Mouse (Mus musculus) limb, embryonic 11.5 days (tissue): ENCODE results near the gene Med9. TPM values are rescaled to one million over a fixed set of nuclear protein-coding genes. Genes with fewer than 3 reads are reported as not detected.

Experiments used
- ATAC-seq: fragments of 200-750 bp; cut with Nextera tagmentation; 2 replicates; pipeline ENCODE4 v1.8.0; 2017; ENCODE audit warnings: low read depth; ENCODE audit not compliant: insufficient number of reproducible peaks, low FRiP score, low TSS enrichment
- DNase-seq: peaks from one replicate; pipeline ENCODE4 v3.0.0-alpha.2; 2015; ENCODE audit warnings: low spot score
- H3K27ac ChIP-seq: fragments of 300-500 bp; sonication (generic); replicated peaks from 2 replicates; pipeline ENCODE4 v1.5.1; 2014; ENCODE audit warnings: low read depth, mild to moderate bottlenecking, low read length
- H3K27me3 ChIP-seq: fragments of 300-500 bp; sonication (generic); 2 replicates; pipeline ENCODE4 v1.6.1; 2014; ENCODE audit warnings: mild to moderate bottlenecking, low read length, mixed read lengths; ENCODE audit not compliant: control insufficient read depth, insufficient read depth
- H3K36me3 ChIP-seq: fragments of 300-500 bp; sonication (generic); 2 replicates; pipeline ENCODE4 v1.6.1; 2014; ENCODE audit warnings: mild to moderate bottlenecking, low read length, moderate library complexity, mixed read lengths; ENCODE audit not compliant: control insufficient read depth, insufficient read depth
- H3K4me1 ChIP-seq: fragments of 300-500 bp; sonication (generic); 2 replicates; pipeline ENCODE4 v1.6.1; 2014; ENCODE audit warnings: low read length, mixed read lengths; ENCODE audit not compliant: control insufficient read depth, insufficient read depth
- H3K4me2 ChIP-seq: fragments of 300-500 bp; sonication (generic); 2 replicates; pipeline ENCODE4 v1.6.1; 2014; ENCODE audit warnings: low read depth, mild to moderate bottlenecking, moderate library complexity; ENCODE audit not compliant: severe bottlenecking
- H3K4me3 ChIP-seq: fragments of 300-500 bp; sonication (generic); 2 replicates; pipeline ENCODE4 v1.5.1; 2014; ENCODE audit warnings: low read depth, low read length
- H3K9ac ChIP-seq: fragments of 300-500 bp; sonication (generic); 2 replicates; pipeline ENCODE4 v1.6.1; 2014; ENCODE audit warnings: mild to moderate bottlenecking, low read length
- H3K9me3 ChIP-seq: fragments of 300-500 bp; sonication (generic); 2 replicates; pipeline ENCODE4 v1.6.1; 2016; ENCODE audit warnings: low read length; ENCODE audit not compliant: control insufficient read depth
- WGBS: fragments of 180-500 bp; shearing (Covaris S2); extraction: QIAGEN DNeasy Blood & Tissue Kit; methylation state at CpG from one replicate; pipeline ENCODE4 v1.1.7; 2014; 5-methylcytosine and 5-hydroxymethylcytosine counted together
- polyA plus RNA-seq: library from polyadenylated mRNA; unstranded; fragments of >200 nt; fragmentation: Nextera tagmentation; extraction: Ambion mirVana; gene quantifications from 2 replicates; pipeline ENCODE4 v1.2.1, GENCODE M21; 2014

The Med9 gene
- polyA plus RNA-seq, 1 experiment from 2014 or later, result 45.5 TPM

GRCm38 (mm10) chr11:59994318-59994717, 46.3 kb downstream of the Med9 start:
- 76% methylated on average over 9 of the region's 9 CpGs for WGBS
- no peaks in the 10 kb centered on the region for H3K9me3 ChIP-seq
- no peak overlapping the region for H3K4me3 ChIP-seq
- DNase-seq, result no peak
- no peaks in the 10 kb centered on the region for H3K27me3 ChIP-seq
- no peaks in the 10 kb centered on the region for H3K4me1 ChIP-seq
- no peak overlapping the region for H3K9ac ChIP-seq
- no peak overlapping the region for H3K4me2 ChIP-seq
- no peaks in the 10 kb centered on the region for H3K36me3 ChIP-seq
- ATAC-seq, result no peak
- no peak overlapping the region for H3K27ac ChIP-seq

DNA sequence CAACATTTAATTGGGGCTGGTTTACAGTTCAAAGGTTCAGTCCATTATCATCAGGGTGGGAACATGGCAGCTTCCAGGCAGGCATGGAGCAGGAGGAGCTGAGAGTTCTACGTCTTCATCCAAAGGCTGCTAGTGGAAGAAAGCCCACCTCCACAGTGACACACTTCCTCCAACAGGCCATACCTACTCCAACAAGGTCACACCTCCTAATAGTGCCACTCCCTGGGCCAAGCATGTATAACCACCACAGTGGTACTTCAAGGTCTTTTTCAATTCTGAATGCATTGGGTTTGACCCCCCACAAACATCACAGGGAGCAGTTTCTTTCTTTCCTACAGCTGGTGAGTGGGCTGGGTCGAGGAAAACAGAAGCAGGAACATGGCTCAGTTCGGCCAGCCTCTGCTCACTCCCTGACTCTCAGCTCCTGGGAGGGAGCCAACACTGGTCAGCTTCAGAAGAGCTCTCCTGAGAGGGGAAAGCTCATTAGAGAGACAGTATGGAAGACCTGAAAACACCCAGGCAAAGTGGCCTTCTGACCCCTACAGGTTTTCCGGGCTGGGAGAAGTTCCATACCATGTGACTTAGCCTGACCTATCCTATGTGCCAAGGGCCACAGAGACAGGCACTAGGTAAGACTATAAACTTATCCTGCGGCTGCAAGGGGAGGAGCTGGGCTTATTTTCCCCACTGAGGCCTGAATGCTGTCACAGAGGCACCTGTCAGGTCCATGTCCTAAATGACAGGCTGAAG, 53.4 kb downstream of the Med9 start:
- Histone ChIP-seq H3K36me3 (no peaks in the 10 kb centered on the region), H3K9ac (no peak overlapping the region), H3K9me3 (no peaks in the 10 kb centered on the region), H3K4me3 (no peak overlapping the region), H3K27me3 (no peaks in the 10 kb centered on the region), H3K27ac (no peak overlapping the region), H3K4me2 (no peak overlapping the region), H3K4me1 (no peaks in the 10 kb centered on the region)
- DNase-seq, result no peak
- 81% methylated on average over 5 of the region's 5 CpGs for WGBS
- no peak for ATAC-seq

DNA sequence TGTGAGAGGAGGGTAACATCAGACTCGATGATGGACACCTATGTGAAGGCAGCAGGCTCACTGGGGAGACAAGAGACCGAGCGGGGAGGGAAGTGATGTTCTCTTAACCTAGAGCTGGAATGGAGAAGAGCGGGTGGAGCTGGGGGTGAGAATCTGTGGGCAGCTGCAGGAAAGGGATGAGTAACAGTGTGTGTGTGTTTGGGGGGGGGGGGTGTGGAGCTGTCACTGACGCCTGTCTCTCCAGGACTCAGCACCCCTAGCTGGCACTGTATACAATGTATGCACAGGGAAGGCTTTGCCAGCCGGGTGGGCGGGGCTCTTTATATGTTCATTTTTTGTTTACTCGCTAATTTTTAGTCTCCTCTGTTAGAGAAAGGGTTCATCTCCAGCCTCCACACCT, 55.8 kb downstream of the Med9 start:
- no peak overlapping the region for H3K4me2 ChIP-seq
- no peak overlapping the region for H3K27ac ChIP-seq
- no peaks in the 10 kb centered on the region for H3K4me1 ChIP-seq
- no peak overlapping the region for H3K4me3 ChIP-seq
- ATAC-seq, result no peak
- H3K36me3 ChIP-seq, result no peaks in the 10 kb centered on the region
- no peaks in the 10 kb centered on the region for H3K27me3 ChIP-seq
- H3K9ac ChIP-seq, result no peak overlapping the region
- 88% methylated on average over 8 of the region's 8 CpGs for WGBS
- H3K9me3 ChIP-seq, result no peaks in the 10 kb centered on the region
- DNase-seq, result no peak

- no peak for DNase-seq
- ATAC-seq, result no peak
- no peaks in the 10 kb centered on the region for H3K27me3 ChIP-seq
- H3K36me3 ChIP-seq, result no peaks in the 10 kb centered on the region
- H3K4me3 ChIP-seq, result no peak overlapping the region
- H3K27ac ChIP-seq, result no peak overlapping the region
- H3K4me2 ChIP-seq, result no peak overlapping the region
- H3K9me3 ChIP-seq, result no peaks in the 10 kb centered on the region
- no peaks in the 10 kb centered on the region for H3K4me1 ChIP-seq
- H3K9ac ChIP-seq, result no peak overlapping the region
- 87% methylated on average over 6 of the region's 6 CpGs for WGBS
Measured at GRCm38 (mm10) chr11:60004716-60005115, 56.7 kb downstream of the Med9 start.

GRCm38 (mm10) chr11:60005866-60006265, 57.9 kb downstream of the Med9 start:
- ATAC-seq (no peak), DNase-seq (no peak)
- H3K36me3 ChIP-seq, result no peaks in the 10 kb centered on the region
- no peak overlapping the region for H3K9ac ChIP-seq
- H3K4me2 ChIP-seq, result no peak overlapping the region
- no peaks in the 10 kb centered on the region for H3K4me1 ChIP-seq
- no peaks in the 10 kb centered on the region for H3K27me3 ChIP-seq
- 76% methylated on average over 3 of the region's 3 CpGs for WGBS
- H3K27ac ChIP-seq, result no peak overlapping the region
- no peak overlapping the region for H3K4me3 ChIP-seq
- H3K9me3 ChIP-seq, result no peaks in the 10 kb centered on the region

DNA sequence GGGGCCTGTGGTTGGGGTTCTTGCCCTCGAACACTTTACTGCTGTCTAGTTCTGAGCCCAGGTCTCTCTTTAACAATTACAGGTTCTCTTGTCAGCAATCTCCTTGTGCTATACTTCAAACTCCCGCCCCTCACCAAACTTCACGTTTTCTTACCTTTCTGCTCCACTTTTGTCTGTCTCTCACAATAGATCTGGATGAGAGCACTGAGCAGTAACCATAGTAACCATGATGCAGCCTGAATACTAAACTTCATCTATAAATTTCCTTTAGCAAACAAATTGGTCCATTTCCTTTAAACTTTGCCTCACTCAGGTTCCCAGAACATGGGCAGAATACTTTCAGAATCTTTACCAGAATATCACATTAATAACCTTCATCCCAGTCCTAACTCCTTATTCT, 61.4 kb downstream of the Med9 start:
- no peak for ATAC-seq
- H3K36me3 ChIP-seq, result no peaks in the 10 kb centered on the region
- no peaks in the 10 kb centered on the region for H3K27me3 ChIP-seq
- no peaks in the 10 kb centered on the region for H3K9me3 ChIP-seq
- H3K9ac ChIP-seq, result no peak overlapping the region
- DNase-seq, result no peak
- WGBS, result 81% methylated on average over 3 of the region's 3 CpGs
- H3K4me3 ChIP-seq, result no peak overlapping the region
- H3K27ac ChIP-seq, result no peak overlapping the region
- no peaks in the 10 kb centered on the region for H3K4me1 ChIP-seq
- H3K4me2 ChIP-seq, result no peak overlapping the region

DNA sequence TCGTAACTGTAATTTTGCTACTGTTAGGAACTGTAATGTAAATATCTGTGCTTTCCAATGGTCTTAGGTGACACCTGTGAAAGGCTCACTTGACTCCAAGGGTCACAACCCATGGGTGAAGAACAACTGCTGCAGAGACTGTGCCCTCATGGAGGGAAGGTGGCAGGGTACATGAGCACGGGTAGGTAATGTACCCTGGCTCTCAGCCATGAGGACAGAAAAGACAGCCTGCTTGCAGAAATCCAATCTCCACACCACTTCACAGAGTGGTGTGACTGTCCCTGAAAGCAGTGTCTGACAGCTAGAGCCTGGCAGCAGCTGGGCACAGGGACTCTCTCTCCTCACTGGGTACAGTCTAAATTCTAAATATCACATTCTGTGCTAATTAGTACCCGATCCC, 63.5 kb downstream of the Med9 start:
- no peak overlapping the region for H3K27ac ChIP-seq
- H3K4me2 ChIP-seq, result no peak overlapping the region
- ATAC-seq (no peak), DNase-seq (no peak)
- no peaks in the 10 kb centered on the region for H3K9me3 ChIP-seq
- no peaks in the 10 kb centered on the region for H3K27me3 ChIP-seq
- H3K4me3 ChIP-seq, result no peak overlapping the region
- no peak overlapping the region for H3K9ac ChIP-seq
- no peaks in the 10 kb centered on the region for H3K36me3 ChIP-seq
- no peaks in the 10 kb centered on the region for H3K4me1 ChIP-seq
- 84% methylated on average over 3 of the region's 3 CpGs for WGBS
